Mouse (Mus musculus) gastrocnemius, adult 18-20 months (tissue): ENCODE results near the gene Xrcc2. TPM values are rescaled to one million over a fixed set of nuclear protein-coding genes. Genes with fewer than 3 reads are reported as not detected.
"Not testable (repeated sequence)": the region's sequence is repeated elsewhere in the genome, so short reads cannot be mapped to it uniquely, and the experiment has no call there.

Experiments used
- DNase-seq: peaks from one replicate; pipeline ENCODE4 v3.0.0; 2021; ENCODE audit warnings: low spot score
- long read RNA-seq, 2 experiments: library from polyadenylated mRNA; stranded (forward); transcript quantifications; one replicate each; pipeline ENCODE4 v2.0.0; 2021
- total RNA-seq, 2 experiments: library from RNA; stranded (reverse); gene quantifications; 2 replicates each; pipeline ENCODE4 v1.2.3; 2021

The Xrcc2 gene
- total RNA-seq: 1 to 10 TPM; 3.0 to 3.9 TPM
- long read RNA-seq, experiment 1, transcript Xrcc2-201 (3 exons, 3,247 nt): major isoform, 7 of 7 reads
- long read RNA-seq, experiment 1, partial matches to known transcripts: 0 of 7 reads
- long read RNA-seq, experiment 1, other reads (novel, unspliced or antisense): 0 of 7 reads
- long read RNA-seq, experiment 2, transcript Xrcc2-201 (3 exons, 3,247 nt): major isoform, 5 of 5 reads
- long read RNA-seq, experiment 2, partial matches to known transcripts: 0 of 5 reads
- long read RNA-seq, experiment 2, other reads (novel, unspliced or antisense): 0 of 5 reads

- peak; percentile 96 for DNase-seq
Observed at GRCm38 (mm10) chr5:25705567-25706349, at the start of gene Xrcc2. Xrcc2 (minus strand) TSS chr5:25705825.

GRCm38 (mm10) chr5:25754236-25754766 is 48.7 kb upstream of the Xrcc2 start:
- peak; percentile 53 for DNase-seq

GRCm38 (mm10) chr5:25753556-25754235 is 48.1 kb upstream of the Xrcc2 start:
- DNase-seq: no peak

GRCm38 (mm10) chr5:25752862-25753261 is 47.2 kb upstream of the Xrcc2 start:
- peak; percentile 79 for DNase-seq

- no peak for DNase-seq
Observed at GRCm38 (mm10) chr5:25751552-25751951, 45.9 kb upstream of the Xrcc2 start.

GRCm38 (mm10) chr5:25748613-25749012 is 43.0 kb upstream of the Xrcc2 start:
- no peak for DNase-seq

- no peak for DNase-seq
Observed at GRCm38 (mm10) chr5:25747904-25748303, 42.3 kb upstream of the Xrcc2 start.

GRCm38 (mm10) chr5:25738902-25739301 is 33.3 kb upstream of the Xrcc2 start:
- not testable (repeated sequence) for DNase-seq

- DNase-seq: no peak
Observed at GRCm38 (mm10) chr5:25738448-25738847, 32.8 kb upstream of the Xrcc2 start.

GRCm38 (mm10) chr5:25735861-25736260 is 30.2 kb upstream of the Xrcc2 start:
- no peak for DNase-seq

GRCm38 (mm10) chr5:25734318-25734717 is 28.7 kb upstream of the Xrcc2 start:
- peak; percentile 37 for DNase-seq

- DNase-seq: no peak
Observed at GRCm38 (mm10) chr5:25724134-25724675, 18.6 kb upstream of the Xrcc2 start.

GRCm38 (mm10) chr5:25723016-25723415 is 17.4 kb upstream of the Xrcc2 start:
- peak; percentile 43 for DNase-seq

- DNase-seq: no peak
Observed at GRCm38 (mm10) chr5:25719390-25719789, 13.8 kb upstream of the Xrcc2 start.

GRCm38 (mm10) chr5:25713001-25713706 is 7.5 kb upstream of the Xrcc2 start:
- DNase-seq: not testable (repeated sequence)

- DNase-seq: no peak
Observed at GRCm38 (mm10) chr5:25704702-25705566, 691 bp downstream of the Xrcc2 start.

- no peak for DNase-seq
Observed at GRCm38 (mm10) chr5:25697941-25698340, 7.7 kb downstream of the Xrcc2 start.

GRCm38 (mm10) chr5:25696256-25696655 is 9.4 kb downstream of the Xrcc2 start:
- DNase-seq: no peak

- no peak for DNase-seq
Observed at GRCm38 (mm10) chr5:25695786-25696185, 9.8 kb downstream of the Xrcc2 start.
